Mouse (Mus musculus) neural tube, embryonic 15.5 days (tissue): ENCODE measurements around the gene Kcnk2. TPM values are rescaled to one million over a fixed set of nuclear protein-coding genes. Genes with fewer than 3 reads are reported as not detected.

ENCODE experiments used
- ATAC-seq: fragments of 200-750 bp; cut with Nextera tagmentation; 2 replicates; pipeline ENCODE4 v1.8.0; 2017; ENCODE audit warnings: mild to moderate bottlenecking, moderate TSS enrichment, moderate library complexity; ENCODE audit not compliant: low FRiP score
- H3K27ac ChIP-seq: fragments of 300-500 bp; sonication (generic); replicated peaks from 2 replicates; pipeline ENCODE4 v1.5.1; 2015; ENCODE audit warnings: mild to moderate bottlenecking, inconsistent platforms
- H3K27me3 ChIP-seq: fragments of 300-500 bp; sonication (generic); replicated peaks from 2 replicates; pipeline ENCODE4 v1.6.1; 2015; ENCODE audit warnings: inconsistent platforms
- H3K36me3 ChIP-seq: fragments of 300-500 bp; sonication (generic); 2 replicates; pipeline ENCODE4 v1.6.1; 2015; ENCODE audit warnings: inconsistent platforms
- H3K4me1 ChIP-seq: fragments of 300-500 bp; sonication (generic); 2 replicates; pipeline ENCODE4 v1.6.1; 2015; ENCODE audit warnings: inconsistent platforms
- H3K4me2 ChIP-seq: fragments of 300-500 bp; sonication (generic); 2 replicates; pipeline ENCODE4 v1.6.1; 2015; ENCODE audit warnings: inconsistent platforms, mild to moderate bottlenecking, moderate library complexity
- H3K4me3 ChIP-seq: fragments of 300-500 bp; sonication (generic); replicated peaks from 2 replicates; pipeline ENCODE4 v1.5.1; 2015; ENCODE audit warnings: mild to moderate bottlenecking, inconsistent platforms
- H3K9ac ChIP-seq: fragments of 300-500 bp; sonication (generic); replicated peaks from 2 replicates; pipeline ENCODE4 v1.6.1; 2015; ENCODE audit warnings: mild to moderate bottlenecking, inconsistent platforms
- H3K9me3 ChIP-seq: fragments of 300-500 bp; sonication (generic); replicated peaks from 2 replicates; pipeline ENCODE4 v1.6.1; 2016; ENCODE audit warnings: inconsistent platforms
- WGBS: fragments of 180-500 bp; shearing (Covaris S2); methylation state at CpG from one replicate; pipeline ENCODE4 v1.1.7; 2015; ENCODE audit warnings: mixed read lengths; 5-methylcytosine and 5-hydroxymethylcytosine counted together
- polyA plus RNA-seq: library from polyadenylated mRNA; unstranded; fragments of >200 nt; fragmentation: Nextera tagmentation; extraction: Ambion mirVana; gene quantifications from 2 replicates; pipeline ENCODE4 v1.2.1, GENCODE M21; 2015

Kcnk2 gene
- polyA plus RNA-seq, 1 experiment from 2014 or later: 16.6 TPM

- Histone ChIP-seq H3K4me2 (peak overlapping the region; percentile 93), H3K4me1 (peaks cover 25% of the 10 kb centered on the region), H3K27ac (peak overlapping the region; percentile 20), H3K4me3 (peak overlapping the region; percentile 78), H3K36me3 (peaks cover 6% of the 10 kb centered on the region; the same call in 1 of the 2 replicates), H3K9ac (peak overlapping the region; percentile 81), H3K27me3 (no peaks in the 10 kb centered on the region), H3K9me3 (no peaks in the 10 kb centered on the region)
- 0 out of 2 replicates have a peak, but pooled peaks have one; percentile 34 for ATAC-seq
- WGBS: 5% methylated on average over 30 of the region's 30 CpGs
These were observed 59.5 kb downstream of the Kcnk2 start for GRCm38 (mm10) chr1:189342416-189343104.

- no peaks in the 10 kb centered on the region for H3K9me3 ChIP-seq
- H3K9ac ChIP-seq: no peak overlapping the region
- 49% methylated on average over 4 of the region's 4 CpGs for WGBS
- H3K4me1 ChIP-seq: peaks cover 25% of the 10 kb centered on the region
- H3K27me3 ChIP-seq: no peaks in the 10 kb centered on the region
- peaks cover 11% of the 10 kb centered on the region; the same call in 1 of the 2 replicates for H3K36me3 ChIP-seq
- no peak for ATAC-seq
- H3K4me2 ChIP-seq: peak overlapping the region; percentile 93
- H3K4me3 ChIP-seq: peak overlapping the region; percentile 78
- H3K27ac ChIP-seq: no peak overlapping the region
These were observed 60.6 kb downstream of the Kcnk2 start for GRCm38 (mm10) chr1:189341381-189341917.

GRCm38 (mm10) chr1:189315896-189316295 lies 86.2 kb downstream of the Kcnk2 start:
- no peaks in the 10 kb centered on the region for H3K36me3 ChIP-seq
- no peaks in the 10 kb centered on the region for H3K9me3 ChIP-seq
- no peak overlapping the region for H3K4me2 ChIP-seq
- H3K27ac ChIP-seq: no peak overlapping the region
- no peak overlapping the region for H3K4me3 ChIP-seq
- no peaks in the 10 kb centered on the region for H3K27me3 ChIP-seq
- H3K9ac ChIP-seq: no peak overlapping the region
- 62% methylated on average over 2 of the region's 2 CpGs for WGBS
- no peaks in the 10 kb centered on the region for H3K4me1 ChIP-seq
- ATAC-seq: no peak

- no peaks in the 10 kb centered on the region for H3K36me3 ChIP-seq
- no peaks in the 10 kb centered on the region for H3K27me3 ChIP-seq
- H3K4me3 ChIP-seq: no peak overlapping the region
- no peak for ATAC-seq
- WGBS: 80% methylated on average over 6 of the region's 6 CpGs
- no peak overlapping the region for H3K27ac ChIP-seq
- H3K9ac ChIP-seq: no peak overlapping the region
- no peaks in the 10 kb centered on the region for H3K9me3 ChIP-seq
- H3K4me1 ChIP-seq: peaks cover 10% of the 10 kb centered on the region
- H3K4me2 ChIP-seq: no peak overlapping the region
These were observed 87.6 kb downstream of the Kcnk2 start for GRCm38 (mm10) chr1:189314495-189314894.

- H3K9ac ChIP-seq: no peak overlapping the region
- no peak overlapping the region for H3K4me2 ChIP-seq
- H3K27me3 ChIP-seq: no peaks in the 10 kb centered on the region
- 75% methylated on average over 7 of the region's 7 CpGs for WGBS
- H3K36me3 ChIP-seq: no peaks in the 10 kb centered on the region
- no peak for ATAC-seq
- no peak overlapping the region for H3K27ac ChIP-seq
- peaks cover 10% of the 10 kb centered on the region for H3K4me1 ChIP-seq
- H3K9me3 ChIP-seq: no peaks in the 10 kb centered on the region
- H3K4me3 ChIP-seq: no peak overlapping the region
These were observed 88.3 kb downstream of the Kcnk2 start for GRCm38 (mm10) chr1:189313750-189314149.

- WGBS: 80% methylated on average over 2 of the region's 2 CpGs
- Histone ChIP-seq H3K9me3 (no peaks in the 10 kb centered on the region), H3K27me3 (no peaks in the 10 kb centered on the region), H3K27ac (no peak overlapping the region), H3K36me3 (no peaks in the 10 kb centered on the region), H3K9ac (no peak overlapping the region), H3K4me3 (no peak overlapping the region), H3K4me1 (peaks cover 12% of the 10 kb centered on the region), H3K4me2 (no peak overlapping the region)
- no peak for ATAC-seq
These were observed 91.9 kb downstream of the Kcnk2 start for GRCm38 (mm10) chr1:189310145-189310544.

- no peak for ATAC-seq
- Histone ChIP-seq H3K4me1 (peaks cover 8% of the 10 kb centered on the region), H3K4me2 (no peak overlapping the region), H3K36me3 (no peaks in the 10 kb centered on the region), H3K9ac (no peak overlapping the region), H3K9me3 (no peaks in the 10 kb centered on the region), H3K4me3 (no peak overlapping the region), H3K27ac (no peak overlapping the region), H3K27me3 (no peaks in the 10 kb centered on the region)
- 51% methylated on average over 8 of the region's 8 CpGs for WGBS
These were observed 97.0 kb downstream of the Kcnk2 start for GRCm38 (mm10) chr1:189304988-189305522.

- Histone ChIP-seq H3K4me3 (no peak overlapping the region), H3K4me2 (no peak overlapping the region), H3K27me3 (no peaks in the 10 kb centered on the region), H3K9me3 (no peaks in the 10 kb centered on the region), H3K27ac (no peak overlapping the region), H3K36me3 (no peaks in the 10 kb centered on the region), H3K4me1 (0 out of 2 replicates have a peak, but pooled peaks cover 3% of the 10 kb centered on the region), H3K9ac (no peak overlapping the region)
- no peak for ATAC-seq
- WGBS: 89% methylated on average over 3 of the region's 3 CpGs
These were observed 99.1 kb downstream of the Kcnk2 start for GRCm38 (mm10) chr1:189303001-189303400.

GRCm38 (mm10) chr1:189293679-189294406 lies 108.2 kb downstream of the Kcnk2 start:
- no peak for ATAC-seq
- Histone ChIP-seq H3K9me3 (no peaks in the 10 kb centered on the region), H3K4me2 (no peak overlapping the region), H3K27ac (no peak overlapping the region), H3K9ac (no peak overlapping the region), H3K4me1 (no peaks in the 10 kb centered on the region), H3K36me3 (no peaks in the 10 kb centered on the region), H3K27me3 (no peaks in the 10 kb centered on the region), H3K4me3 (no peak overlapping the region)
- 84% methylated on average over 12 of the region's 12 CpGs for WGBS

- 64% methylated on average over 3 of the region's 3 CpGs for WGBS
- H3K27ac ChIP-seq: no peak overlapping the region
- H3K27me3 ChIP-seq: no peaks in the 10 kb centered on the region
- H3K4me1 ChIP-seq: no peaks in the 10 kb centered on the region
- no peak overlapping the region for H3K4me2 ChIP-seq
- no peaks in the 10 kb centered on the region for H3K9me3 ChIP-seq
- no peaks in the 10 kb centered on the region for H3K36me3 ChIP-seq
- no peak overlapping the region for H3K4me3 ChIP-seq
- no peak for ATAC-seq
- H3K9ac ChIP-seq: no peak overlapping the region
These were observed 111.2 kb downstream of the Kcnk2 start for GRCm38 (mm10) chr1:189290885-189291284.

GRCm38 (mm10) chr1:189288948-189289347 lies 113.1 kb downstream of the Kcnk2 start:
- Histone ChIP-seq H3K27me3 (no peaks in the 10 kb centered on the region), H3K36me3 (peaks cover 4% of the 10 kb centered on the region; the same call in 1 of the 2 replicates), H3K9me3 (no peaks in the 10 kb centered on the region), H3K4me2 (no peak overlapping the region), H3K27ac (no peak overlapping the region), H3K9ac (no peak overlapping the region), H3K4me3 (no peak overlapping the region), H3K4me1 (no peaks in the 10 kb centered on the region)
- ATAC-seq: no peak
- WGBS: 92% methylated on average over 8 of the region's 8 CpGs
